8 mouse cellular contexts compared by ENCODE assay signal in genomic region chr7:34313443-34313875, GRCm38 (mm10). TPM values are rescaled to one million over a fixed set of nuclear protein-coding genes. Genes with fewer than 3 reads are reported as not detected.
DNase-seq lines count a peak whose midpoint lies in the region; ATAC-seq lines count a peak whose summit lies in the region.

4931406P16Rik (minus strand) TSS chr7:34313551.

- no peaks in the 10 kb centered on the region for H3K9me3 ChIP-seq in embryonic facial prominence, embryonic 14.5 days (ENCODE audit: control insufficient read depth, low read length)
- H3K9me3 ChIP-seq in kidney, embryonic 14.5 days (ENCODE audit: control insufficient read depth, low read length) = no peaks in the 10 kb centered on the region
- H3K9me3 ChIP-seq in limb, embryonic 15.5 days = no peaks in the 10 kb centered on the region

- H3K4me1 ChIP-seq in embryonic facial prominence, embryonic 14.5 days (ENCODE audit: control insufficient read depth, insufficient read depth, low read length) = 0 out of 2 replicates have a peak, but pooled peaks cover 4% of the 10 kb centered on the region
- no peaks in the 10 kb centered on the region for H3K4me1 ChIP-seq in kidney, embryonic 14.5 days (ENCODE audit: control insufficient read depth, insufficient read depth, low read length)
- peaks cover 16% of the 10 kb centered on the region for H3K4me1 ChIP-seq in limb, embryonic 15.5 days

- H3K4me2 ChIP-seq in embryonic facial prominence, embryonic 14.5 days (ENCODE audit: low read depth, low read length) = peak within 1 kb of the TSS; percentile 76
- H3K4me2 ChIP-seq in kidney, embryonic 14.5 days (replicated peaks; ENCODE audit: low read depth, low read length) = peak within 1 kb of the TSS; percentile 65
- peak within 1 kb of the TSS; percentile 70 for H3K4me2 ChIP-seq in limb, embryonic 15.5 days

- H3K27me3 ChIP-seq in embryonic facial prominence, embryonic 14.5 days (replicated peaks; ENCODE audit: control insufficient read depth, insufficient read depth, low read length) = no peaks in the 10 kb centered on the region
- H3K27me3 ChIP-seq in kidney, embryonic 14.5 days (ENCODE audit: control insufficient read depth, insufficient read depth, low read length) = no peaks in the 10 kb centered on the region
- no peaks in the 10 kb centered on the region for H3K27me3 ChIP-seq in limb, embryonic 15.5 days

- DNase-seq in 3T3-L1 (ENCODE audit: low read depth, low spot score) = peak; percentile 61
- DNase-seq in adrenal gland, postnatal 4 days (ENCODE audit: low spot score in 2 of 2) = peak in 1 of 2 experiments; percentile 68
- DNase-seq in embryonic facial prominence, embryonic 14.5 days (ENCODE audit: low spot score) = peak; percentile 87
- peak; percentile 89 to 90 for DNase-seq in heart, adult 9 months (ENCODE audit: low spot score in 2 of 2)
- DNase-seq in monocyte, adult 2 months (ENCODE audit: low read depth in 1 of 2, low spot score in 2 of 2) = peak; percentile 21 to 55
- DNase-seq in spleen, postnatal 36 days (ENCODE audit: low spot score in 2 of 2) = peak; percentile 77 to 81

- peak within 1 kb of the TSS; percentile 94 for H3K9ac ChIP-seq in embryonic facial prominence, embryonic 14.5 days (ENCODE audit: low read depth, low read length)
- peak within 1 kb of the TSS; percentile 94 for H3K9ac ChIP-seq in kidney, embryonic 14.5 days (ENCODE audit: low read depth, low read length)
- peak within 1 kb of the TSS; percentile 93 for H3K9ac ChIP-seq in limb, embryonic 15.5 days

- no peaks in the 10 kb centered on the region for H3K36me3 ChIP-seq in embryonic facial prominence, embryonic 14.5 days (ENCODE audit: control insufficient read depth, insufficient read depth, low read length)
- H3K36me3 ChIP-seq in kidney, embryonic 14.5 days (ENCODE audit: control insufficient read depth, insufficient read depth, low read length) = no peaks in the 10 kb centered on the region
- H3K36me3 ChIP-seq in limb, embryonic 15.5 days = no peaks in the 10 kb centered on the region

- WGBS in embryonic facial prominence, embryonic 14.5 days = under 1% methylated on average over 18 of the region's 41 CpGs
- WGBS in kidney, embryonic 14.5 days = under 1% methylated on average over 35 of the region's 41 CpGs
- under 1% methylated on average over 41 of the region's 41 CpGs for WGBS in limb, embryonic 15.5 days

- H3K4me3 ChIP-seq in embryonic facial prominence, embryonic 14.5 days (ENCODE audit: low read depth, low read length) = peak within 1 kb of the TSS; percentile 89
- peak within 1 kb of the TSS; percentile 92 for H3K4me3 ChIP-seq in kidney, embryonic 14.5 days (ENCODE audit: low read length)
- H3K4me3 ChIP-seq in limb, embryonic 15.5 days = peak within 1 kb of the TSS; percentile 92

- peak within 1 kb of the TSS; percentile 87 for H3K27ac ChIP-seq in embryonic facial prominence, embryonic 14.5 days (replicated peaks; ENCODE audit: low read depth, low read length)
- H3K27ac ChIP-seq in kidney, embryonic 14.5 days (ENCODE audit: low read depth, low read length) = peak within 1 kb of the TSS; percentile 85
- H3K27ac ChIP-seq in limb, embryonic 15.5 days = peak within 1 kb of the TSS; percentile 84

- ATAC-seq in embryonic facial prominence, embryonic 14.5 days (ENCODE audit: low read depth) = peak; percentile 92
- ATAC-seq in kidney, embryonic 14.5 days (ENCODE audit: low FRiP score, low TSS enrichment) = peak; percentile 94
- peak; percentile 74 for ATAC-seq in limb, embryonic 15.5 days (ENCODE audit: insufficient number of reproducible peaks, low FRiP score, low TSS enrichment, low read depth)

RNA-seq across cellular contexts. Expression of gene 4931406P16Rik, which starts in this region (rescaled TPM):
- 10 to 100 TPM; 89.3 to 90.7 TPM for total RNA-seq in adrenal gland, postnatal 4 days (2021)
- 36.1 and 40.3 TPM in 2 replicates for polyA plus RNA-seq in embryonic facial prominence, embryonic 14.5 days (2014; fragmentation: Nextera tagmentation; extraction: Ambion mirVana)
- polyA plus RNA-seq in kidney, embryonic 14.5 days (2014; fragmentation: Nextera tagmentation; extraction: Ambion mirVana) = 45.5 and 45.7 TPM in 2 replicates
- 30.3 and 30.5 TPM in 2 replicates for polyA plus RNA-seq in limb, embryonic 15.5 days (2015; fragmentation: Nextera tagmentation; extraction: Ambion mirVana)
